Mouse (Mus musculus) cortical plate, adult 2 months (tissue): ENCODE data around the gene Cspg4. TPM values are rescaled to one million over a fixed set of nuclear protein-coding genes. Genes with fewer than 3 reads are reported as not detected.

ENCODE experiments used
- H3K27ac ChIP-seq: fragments of 200-500 bp; 2 replicates; pipeline ENCODE4 v1.5.1; 2012; ENCODE audit warnings: low read length, control low read depth, inconsistent platforms; ENCODE audit not compliant: insufficient read depth
- H3K4me1 ChIP-seq: fragments of 200-500 bp; 2 replicates; pipeline ENCODE4 v1.6.1; 2011; ENCODE audit warnings: low read length; ENCODE audit not compliant: control insufficient read depth, insufficient read depth
- H3K4me3 ChIP-seq: fragments of 200-500 bp; 2 replicates; pipeline ENCODE4 v1.5.1; 2011; ENCODE audit warnings: mild to moderate bottlenecking, low read length, control low read depth; ENCODE audit not compliant: insufficient read depth
- CTCF ChIP-seq: fragments of 200-500 bp; IDR thresholded peaks from 2 replicates; pipeline ENCODE4 v1.5.1; 2011; ENCODE audit warnings: mild to moderate bottlenecking, control low read depth, low read length; ENCODE audit not compliant: insufficient read depth; ENCODE audit errors: extremely low read depth
- POLR2A ChIP-seq: fragments of 200-500 bp; IDR thresholded peaks from 2 replicates; pipeline ENCODE4 v1.6.1; 2011; ENCODE audit warnings: mild to moderate bottlenecking, low read length, control low read depth; ENCODE audit not compliant: insufficient read depth; ENCODE audit errors: extremely low read depth
- polyA plus RNA-seq: library from polyadenylated mRNA; depleted of rRNA; stranded (reverse); fragments of >200 nt; gene quantifications from 2 replicates; pipeline ENCODE4 v1.2.3, GENCODE M21; 2012; rRNA removed

Gene Cspg4
- 12.5 and 13.3 TPM in 2 replicates for polyA plus RNA-seq

- H3K4me3 ChIP-seq, result peak within 1 kb of the TSS; percentile 21
- TF ChIP-seq POLR2A (peak; percentile 63; the same call in 1 of the 2 replicates), CTCF (no peak)
- H3K4me1 ChIP-seq, result peaks cover 3% of the 10 kb centered on the region; the same call in 1 of the 2 replicates
- H3K27ac ChIP-seq, result no peak within 1 kb of the TSS
Observed at GRCm38 (mm10) chr9:56864832-56865231, at the start of gene Cspg4. Gene Cspg4, plus strand, starts transcription at chr9:56865033.

GRCm38 (mm10) chr9:56824900-56825299 is 39.9 kb upstream of the Cspg4 start:
- Histone ChIP-seq H3K4me1 (peaks cover 4% of the 10 kb centered on the region), H3K27ac (no peak overlapping the region), H3K4me3 (0 out of 2 replicates have a peak overlapping the region, but pooled peaks have one; percentile 7)
- TF ChIP-seq CTCF, result peak; percentile 30
- TF ChIP-seq POLR2A, result no peak

DNA sequence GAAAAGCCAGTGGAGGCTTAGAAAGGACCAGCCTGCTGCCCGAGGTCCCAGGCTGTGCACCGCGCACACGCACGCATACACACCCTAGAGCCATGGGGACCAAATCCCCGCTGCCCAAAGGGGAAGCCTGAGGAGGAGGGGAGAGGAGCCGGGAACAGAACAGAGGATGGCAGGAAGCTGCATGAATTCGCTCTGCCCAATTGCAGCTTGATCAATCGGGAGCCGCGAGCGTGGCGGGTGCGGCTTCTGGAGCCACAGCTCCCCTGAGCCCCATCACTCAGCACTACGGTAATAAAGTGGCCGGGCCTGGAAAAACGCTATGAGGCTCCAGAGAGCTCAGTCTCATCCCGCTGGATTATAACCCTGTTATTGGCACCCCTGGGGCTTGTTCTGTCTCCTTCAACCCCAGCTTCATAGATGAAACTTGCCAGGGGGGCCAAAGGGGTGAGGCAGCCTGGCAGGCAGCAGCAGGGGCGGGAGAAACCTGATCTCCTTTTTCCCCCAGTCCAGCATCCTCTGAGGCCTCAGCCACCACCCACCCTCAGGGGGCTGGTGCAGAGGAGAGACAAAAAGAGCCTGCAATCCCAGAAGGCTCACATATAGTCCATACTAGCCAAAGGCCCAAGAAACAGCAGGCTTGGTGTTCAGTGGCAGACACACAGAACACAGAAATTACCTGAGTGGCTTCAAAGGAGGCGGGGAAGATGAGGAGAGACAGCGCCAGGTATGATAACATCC is 39.2 kb upstream of the Cspg4 start:
- TF ChIP-seq CTCF (no peak), POLR2A (no peak)
- no peak overlapping the region for H3K27ac ChIP-seq
- H3K4me1 ChIP-seq, result peaks cover 6% of the 10 kb centered on the region
- 0 out of 2 replicates have a peak overlapping the region, but pooled peaks have one; percentile 7 for H3K4me3 ChIP-seq

DNA sequence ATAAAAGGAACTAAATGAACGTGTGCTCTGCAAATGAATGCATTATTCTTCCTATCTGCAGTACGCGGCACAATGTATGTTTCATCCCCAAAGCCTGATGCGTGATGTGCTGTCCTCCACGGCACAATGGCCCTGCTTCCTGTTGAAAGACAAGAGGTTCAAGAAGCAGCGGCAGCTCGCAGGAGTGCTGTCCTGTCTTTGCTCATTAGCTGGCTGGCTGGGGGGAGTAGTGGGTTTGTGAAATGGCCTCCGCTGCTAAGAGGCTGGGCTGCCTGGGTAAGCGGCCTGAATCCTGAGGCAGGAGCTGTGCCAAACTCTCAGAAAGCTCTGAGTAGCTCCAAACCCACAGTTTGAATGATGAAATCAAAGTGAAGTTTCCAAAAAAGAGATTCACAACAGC is 36.7 kb upstream of the Cspg4 start:
- no peak overlapping the region for H3K4me3 ChIP-seq
- no peak for TF ChIP-seq CTCF
- no peak for TF ChIP-seq POLR2A

DNA sequence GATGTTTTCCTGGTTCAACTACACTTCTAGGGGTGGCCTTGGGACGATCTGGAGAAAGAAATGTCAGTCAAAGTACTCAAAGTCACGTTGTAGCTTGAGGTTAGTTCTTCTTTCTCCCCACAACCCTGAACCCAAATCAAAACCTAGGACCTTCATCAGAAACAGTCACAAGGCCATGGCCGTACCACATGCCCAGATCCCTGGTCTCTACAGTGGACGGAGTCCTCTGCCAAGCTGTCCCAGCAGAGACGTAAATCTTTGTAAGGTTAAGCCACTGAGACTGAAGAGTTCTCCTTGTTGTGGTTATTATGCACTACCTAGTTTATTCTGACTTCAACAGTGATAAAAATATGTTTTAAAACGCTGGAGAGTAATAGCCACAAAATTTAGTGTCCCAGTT is 36.0 kb upstream of the Cspg4 start:
- H3K4me3 ChIP-seq, result no peak overlapping the region
- H3K27ac ChIP-seq, result no peak overlapping the region
- TF ChIP-seq POLR2A (no peak), CTCF (no peak)
- peaks cover 6% of the 10 kb centered on the region for H3K4me1 ChIP-seq

More for the DNA sequence above, 36.7 kb upstream of the Cspg4 start:
- no peak overlapping the region for H3K27ac ChIP-seq
- H3K4me1 ChIP-seq, result peaks cover 6% of the 10 kb centered on the region

GRCm38 (mm10) chr9:56830162-56830561 is 34.7 kb upstream of the Cspg4 start:
- no peak overlapping the region for H3K27ac ChIP-seq
- TF ChIP-seq CTCF (no peak), POLR2A (no peak)

GRCm38 (mm10) chr9:56831904-56832303 is 32.9 kb upstream of the Cspg4 start:
- no peak overlapping the region for H3K4me3 ChIP-seq
- peaks cover 4% of the 10 kb centered on the region; the same call in 1 of the 2 replicates for H3K4me1 ChIP-seq

More at GRCm38 (mm10) chr9:56830162-56830561, 34.7 kb upstream of the Cspg4 start:
- Histone ChIP-seq H3K4me3 (no peak overlapping the region), H3K4me1 (peaks cover 6% of the 10 kb centered on the region)

GRCm38 (mm10) chr9:56832900-56833299 is 31.9 kb upstream of the Cspg4 start:
- H3K4me3 ChIP-seq, result no peak overlapping the region
- H3K4me1 ChIP-seq, result peaks cover 4% of the 10 kb centered on the region; the same call in 1 of the 2 replicates
- TF ChIP-seq POLR2A, result no peak
- no peak for TF ChIP-seq CTCF
- no peak overlapping the region for H3K27ac ChIP-seq

More at GRCm38 (mm10) chr9:56831904-56832303, 32.9 kb upstream of the Cspg4 start:
- no peak overlapping the region for H3K27ac ChIP-seq
- no peak for TF ChIP-seq POLR2A
- no peak for TF ChIP-seq CTCF

GRCm38 (mm10) chr9:56835152-56835551 is 29.7 kb upstream of the Cspg4 start:
- H3K27ac ChIP-seq, result no peak overlapping the region
- H3K4me3 ChIP-seq, result no peak overlapping the region
- no peaks in the 10 kb centered on the region for H3K4me1 ChIP-seq
- TF ChIP-seq CTCF (no peak), POLR2A (no peak)

DNA sequence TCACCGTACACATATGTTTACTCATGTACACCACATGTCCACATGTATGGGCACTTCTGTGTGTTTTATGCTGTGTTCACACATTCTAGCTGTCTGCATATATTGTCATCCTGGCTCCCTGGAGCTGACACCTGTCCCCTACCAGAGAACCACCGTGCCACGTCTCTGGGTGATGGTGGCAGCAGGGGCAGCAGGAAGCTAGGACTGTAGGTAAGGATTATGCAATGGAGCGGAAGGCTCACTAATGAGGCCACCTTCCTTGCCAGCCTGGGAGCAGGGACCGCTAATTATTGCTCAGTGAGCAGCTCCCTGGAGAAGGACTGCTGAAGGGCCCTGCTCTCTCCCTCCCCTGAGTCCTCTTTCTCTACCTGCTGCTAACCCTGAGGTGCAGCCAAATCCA is 24.1 kb upstream of the Cspg4 start:
- no peak for TF ChIP-seq POLR2A
- no peak for TF ChIP-seq CTCF
- peaks cover 2% of the 10 kb centered on the region; the same call in 1 of the 2 replicates for H3K4me1 ChIP-seq
- no peak overlapping the region for H3K27ac ChIP-seq
- no peak overlapping the region for H3K4me3 ChIP-seq
